Mouse (Mus musculus): ENCODE results near the gene Nav2. TPM values are rescaled to one million over a fixed set of nuclear protein-coding genes. Genes with fewer than 3 reads are reported as not detected.

Nav2 gene
- 1.5 and 12.0 TPM in 2 replicates for polyA plus RNA-seq (2012; rRNA removed; ENCODE audit: low replicate concordance)

GRCm38 (mm10) chr7:48908521-48909341 lies at the start of gene Nav2:
Gene Nav2 (plus strand): TSS chr7:48908716.

GRCm38 (mm10) chr7:48881486-48881885 lies 27.0 kb upstream of the Nav2 start, which contains the start of gene E2f8:
Gene E2f8 (minus strand): TSS chr7:48881596.

GRCm38 (mm10) chr7:49636491-49637115 lies 728.1 kb downstream of the Nav2 start, which contains the start of gene Dbx1:
Gene Dbx1 (minus strand): TSS chr7:49636849.

Other genes with a start within 250 kb of the Nav2 start
- gene Zdhhc13, start 119.7 kb upstream of the Nav2 start, polyA plus RNA-seq (2012; rRNA removed; ENCODE audit: low replicate concordance) = 10.2 and 15.0 TPM in 2 replicates
- gene Csrp3, start 60.7 kb upstream of the Nav2 start, polyA plus RNA-seq (2012; rRNA removed; ENCODE audit: low replicate concordance) = not detected in 2 replicates
- gene E2f8, start 27.1 kb upstream of the Nav2 start, polyA plus RNA-seq (2012; rRNA removed; ENCODE audit: low replicate concordance) = 0.37 and 3.3 TPM in 2 replicates

All from subcutaneous adipose tissue, adult 2 months (tissue).